Mouse (Mus musculus) thymus, adult 2 months (tissue): ENCODE data around the gene Gm19935. TPM values are rescaled to one million over a fixed set of nuclear protein-coding genes. Genes with fewer than 3 reads are reported as not detected.
A peak's percentile ranks its signal among the peaks of the same experiment; 100 is the strongest.

Experiments used
- DNase-seq: peaks from one replicate; pipeline ENCODE4 v3.0.0; 2021
- H3K27ac ChIP-seq: fragments of 200-500 bp; 2 replicates; pipeline ENCODE4 v1.5.1; 2012; ENCODE audit warnings: low read length, control low read depth; ENCODE audit not compliant: control insufficient read depth, insufficient read depth
- H3K27me3 ChIP-seq: fragments of 200-500 bp; 2 replicates; pipeline ENCODE4 v1.6.1; 2012; ENCODE audit warnings: mild to moderate bottlenecking, low read length, moderate library complexity, mixed read lengths; ENCODE audit not compliant: control insufficient read depth, insufficient read depth
- H3K36me3 ChIP-seq: fragments of 200-500 bp; 2 replicates; pipeline ENCODE4 v1.6.1; 2012; ENCODE audit warnings: mild to moderate bottlenecking, low read length, moderate library complexity; ENCODE audit not compliant: control insufficient read depth, insufficient read depth
- H3K4me1 ChIP-seq: fragments of 200-500 bp; replicated peaks from 2 replicates; pipeline ENCODE4 v1.6.1; 2012; ENCODE audit warnings: low read length; ENCODE audit not compliant: control insufficient read depth, insufficient read depth
- H3K4me3 ChIP-seq: fragments of 200-500 bp; 2 replicates; pipeline ENCODE4 v1.5.1; 2012; ENCODE audit warnings: mild to moderate bottlenecking, low read length, control low read depth, moderate library complexity; ENCODE audit not compliant: control insufficient read depth, insufficient read depth
- CTCF ChIP-seq: fragments of 200-500 bp; IDR thresholded peaks from 2 replicates; pipeline ENCODE4 v1.5.1; 2012; ENCODE audit warnings: mild to moderate bottlenecking, control low read depth, low read length, moderate library complexity, borderline replicate concordance; ENCODE audit not compliant: control insufficient read depth, poor library complexity, insufficient read depth; ENCODE audit errors: extremely low read depth
- POLR2A ChIP-seq: fragments of 200-500 bp; IDR thresholded peaks from 2 replicates; pipeline ENCODE4 v1.6.1; 2012; ENCODE audit warnings: mild to moderate bottlenecking, low read length, control low read depth, moderate library complexity; ENCODE audit not compliant: control insufficient read depth, poor library complexity, insufficient read depth; ENCODE audit errors: extremely low read depth
- WGBS: fragments of 180-500 bp; shearing (Covaris S2); methylation state at CpG from one replicate; pipeline ENCODE4 v1.1.7; 2018; 5-methylcytosine and 5-hydroxymethylcytosine counted together
- polyA plus RNA-seq: library from polyadenylated mRNA; depleted of rRNA; stranded (reverse); fragments of >200 nt; gene quantifications from 2 replicates; pipeline ENCODE4 v1.2.3, GENCODE M21; 2012

Gm19935 gene
- polyA plus RNA-seq, 1 experiment, result 0.34 TPM

- no peak for TF ChIP-seq POLR2A
- TF ChIP-seq CTCF, result no peak
- DNase-seq, result no peak
- Histone ChIP-seq H3K27me3 (no peaks in the 10 kb centered on the region), H3K4me3 (no peak overlapping the region), H3K36me3 (no peaks in the 10 kb centered on the region), H3K4me1 (peaks cover 19% of the 10 kb centered on the region), H3K27ac (no peak overlapping the region)
- WGBS, result 81% methylated on average over 1 of the region's 1 CpGs
Measured at GRCm38 (mm10) chr8:90829825-90830224, 12.6 kb upstream of the Gm19935 start.

- Histone ChIP-seq H3K27ac (no peak overlapping the region), H3K27me3 (no peaks in the 10 kb centered on the region), H3K4me3 (peak overlapping the region; percentile 61), H3K4me1 (peaks cover 18% of the 10 kb centered on the region), H3K36me3 (no peaks in the 10 kb centered on the region)
- TF ChIP-seq CTCF (no peak), POLR2A (peak; percentile 8; the same call in 1 of the 2 replicates)
- WGBS, result 6% methylated on average over 11 of the region's 11 CpGs
- DNase-seq, result no peak
Measured at GRCm38 (mm10) chr8:90828987-90829740, 12.0 kb upstream of the Gm19935 start.

GRCm38 (mm10) chr8:90828181-90828986 lies 11.2 kb upstream of the Gm19935 start, which contains the start of gene Chd9:
TSS of gene Chd9 (plus strand) at chr8:90828352.
- H3K27me3 ChIP-seq, result no peaks in the 10 kb centered on the region
- peaks cover 15% of the 10 kb centered on the region for H3K4me1 ChIP-seq
- TF ChIP-seq CTCF (peak; percentile 98), POLR2A (0 out of 2 replicates have a peak, but pooled peaks have one; percentile 43)
- no peak within 1 kb of the TSS for H3K27ac ChIP-seq
- no peaks in the 10 kb centered on the region for H3K36me3 ChIP-seq
- peak within 1 kb of the TSS; percentile 61 for H3K4me3 ChIP-seq
- 13% methylated on average over 38 of the region's 39 CpGs for WGBS
- peak; percentile 99 for DNase-seq

- 76% methylated on average over 9 of the region's 9 CpGs for WGBS
- Histone ChIP-seq H3K4me1 (peaks cover 15% of the 10 kb centered on the region), H3K36me3 (no peaks in the 10 kb centered on the region), H3K27me3 (no peaks in the 10 kb centered on the region), H3K4me3 (no peak overlapping the region), H3K27ac (no peak overlapping the region)
- DNase-seq, result no peak
- TF ChIP-seq POLR2A (no peak), CTCF (no peak)
Measured at GRCm38 (mm10) chr8:90825459-90825871, 8.3 kb upstream of the Gm19935 start.

GRCm38 (mm10) chr8:90822443-90822842 lies 5.2 kb upstream of the Gm19935 start:
- peaks cover 3% of the 10 kb centered on the region for H3K4me1 ChIP-seq
- WGBS, result 30% methylated on average over 11 of the region's 11 CpGs
- no peaks in the 10 kb centered on the region for H3K27me3 ChIP-seq
- H3K36me3 ChIP-seq, result no peaks in the 10 kb centered on the region
- no peak for DNase-seq
- no peak overlapping the region for H3K4me3 ChIP-seq
- TF ChIP-seq POLR2A, result no peak
- no peak overlapping the region for H3K27ac ChIP-seq

- Histone ChIP-seq H3K36me3 (no peaks in the 10 kb centered on the region), H3K4me3 (no peak overlapping the region), H3K4me1 (peaks cover 3% of the 10 kb centered on the region), H3K27me3 (no peaks in the 10 kb centered on the region), H3K27ac (no peak overlapping the region)
- no peak for DNase-seq
- no peak for TF ChIP-seq POLR2A
- no peak for TF ChIP-seq CTCF
- 38% methylated on average over 4 of the region's 4 CpGs for WGBS
Measured at GRCm38 (mm10) chr8:90820321-90820696, 3.1 kb upstream of the Gm19935 start.
